In genomic region chr8:109962896-109963295, GRCm38 (mm10) we compare ENCODE assay signal across 23 mouse cellular contexts. TPM values are rescaled to one million over a fixed set of nuclear protein-coding genes. Genes with fewer than 3 reads are reported as not detected.
"Had no signal": no experiment of that assay in that cellular context is flagged by ENCODE, and none has a peak within 500 bp of the region (broad histone marks: within the 10 kb centered on the region; RNA-seq: fewer than 3 reads in every experiment).

No protein-coding gene starts in this region.

- H3K27ac ChIP-seq: neural tube, embryonic 12.5 days; neural tube, embryonic 13.5 days; neural tube, embryonic 15.5 days; stomach, embryonic 15.5 days; stomach, postnatal 0 days had no signal

- H3K9ac ChIP-seq: neural tube, embryonic 12.5 days; neural tube, embryonic 13.5 days; neural tube, embryonic 15.5 days; stomach, embryonic 15.5 days had no signal

- H3K4me3 ChIP-seq: neural tube, embryonic 12.5 days had no signal

- DNase-seq: retina, postnatal 1 day; right cerebral cortex, adult 18-20 months; right cerebral cortex, postnatal 14 days; right cerebral cortex, postnatal 25 days; right cerebral cortex, postnatal 4 days; spleen, adult 18-20 months; thymus, adult 18-20 months; thymus, adult 2 months; thymus, postnatal 14 days; thymus, postnatal 25 days; thymus, postnatal 36 days; thymus, postnatal 4 days had no signal

- H3K9me3 ChIP-seq: neural tube, embryonic 12.5 days; neural tube, embryonic 13.5 days; neural tube, embryonic 15.5 days; stomach, embryonic 15.5 days had no signal

- H3K36me3 ChIP-seq: neural tube, embryonic 12.5 days; neural tube, embryonic 13.5 days; neural tube, embryonic 15.5 days; stomach, embryonic 15.5 days had no signal

RNA-seq across cellular contexts. Expression of gene Marveld3, which starts 0.9 kb away (rescaled TPM):
- total RNA-seq: neutrophil, adult 5-6 weeks had no signal

RNA-seq across cellular contexts. Expression of gene Tat, which starts 27.3 kb away (rescaled TPM):
- total RNA-seq: neutrophil, adult 5-6 weeks had no signal
- polyA plus RNA-seq: neural tube, embryonic 12.5 days; neural tube, embryonic 13.5 days; neural tube, embryonic 14.5 days; neural tube, embryonic 15.5 days; small intestine, adult 2 months; spleen, adult 2 months; stomach, embryonic 14.5 days; stomach, embryonic 15.5 days; stomach, embryonic 16.5 days had no signal
